Mouse (Mus musculus): ENCODE measurements around the gene Zc3hc1.

- no peak for TF ChIP-seq CTCF (IDR thresholded peaks at IDR 0.05; ENCODE audit: low read depth)
- TF ChIP-seq EP300 (IDR thresholded peaks at IDR 0.05; ENCODE audit: low read depth), result no peak
Observed at GRCm38 (mm10) chr6:30436476-30436875, 45.6 kb upstream of the Zc3hc1 start.

All from liver, postnatal 0 days (tissue).